Mouse (Mus musculus) heart, postnatal 10 days (tissue): ENCODE measurements around the gene Thoc2. TPM values are rescaled to one million over a fixed set of nuclear protein-coding genes. Genes with fewer than 3 reads are reported as not detected.
"Not testable (repeated sequence)": the region's sequence is repeated elsewhere in the genome, so short reads cannot be mapped to it uniquely, and the experiment has no call there.

Experiments
- DNase-seq, 2 experiments: peaks; one replicate each; pipeline ENCODE4 v3.0.0; 2021
- intact Hi-C: fragments of 180-260 bp; cut with DNase I; formaldehyde crosslinking; loops from one replicate; pipeline ENCODE4 v1.15.1; 2025
- microRNA-seq, 2 experiments: library from miRNA; unstranded; fragments of <30 nt; microRNA quantifications; one replicate each; pipeline ENCODE4 v1.2.0; 2022
- total RNA-seq, 2 experiments: library from RNA; stranded (reverse); gene quantifications; 2 replicates each; pipeline ENCODE4 v1.2.3; 2021

Thoc2 gene
- total RNA-seq, result 10 to 100 TPM; 35.1 to 39.9 TPM

- no peak for DNase-seq
Observed at GRCm38 (mm10) chrX:41920574-41920973, at the start of gene Thoc2. Gene Thoc2, minus strand, starts transcription at chrX:41920674.

DNA sequence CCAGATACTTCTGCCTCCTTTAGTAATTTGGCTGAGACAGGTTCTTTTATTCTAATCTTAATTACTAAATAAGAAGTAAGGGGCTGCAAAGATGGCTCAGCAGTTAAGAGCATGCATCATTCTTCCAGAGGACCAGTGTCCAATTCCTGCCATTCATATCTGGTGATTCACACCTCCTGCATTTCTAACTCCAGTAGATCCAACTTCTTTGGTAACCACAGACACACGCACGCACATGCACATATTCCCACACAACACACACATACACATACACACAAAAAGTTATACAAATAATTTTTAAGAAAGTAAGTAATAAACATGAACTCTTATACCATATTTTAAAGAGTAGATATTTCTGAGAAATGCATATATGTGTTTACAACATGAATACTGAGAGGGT is 49.6 kb upstream of the Thoc2 start:
- no peak for DNase-seq
- intact Hi-C loops, result no loop called here

More at GRCm38 (mm10) chrX:41920574-41920973, at the start of gene Thoc2:
- intact Hi-C loops, result no loop called here

DNA sequence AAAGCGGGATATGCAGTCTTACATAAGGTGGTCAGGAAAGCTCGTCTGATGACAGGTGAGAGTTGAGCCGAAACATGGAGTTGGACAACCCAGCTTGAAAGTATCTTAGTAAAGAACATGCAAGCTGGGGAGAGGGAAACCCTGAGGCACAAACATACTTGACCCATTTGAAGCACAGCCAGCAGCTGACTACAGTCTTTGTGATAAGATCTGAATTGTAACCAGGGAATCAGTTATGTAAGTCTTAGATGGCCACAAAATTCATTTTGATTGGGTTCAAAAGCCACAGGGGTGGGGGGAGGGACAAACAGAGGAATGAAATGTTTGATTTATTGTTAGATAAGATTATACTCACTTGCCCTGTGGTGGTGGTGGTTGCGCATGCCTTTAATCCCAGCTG is 48.9 kb upstream of the Thoc2 start:
- intact Hi-C loops, result no loop called here
- DNase-seq, result no peak

GRCm38 (mm10) chrX:41957161-41957560 is 36.7 kb upstream of the Thoc2 start:
- intact Hi-C loops, result no loop called here
- peak in 1 of 2 experiments; percentile 9 for DNase-seq

GRCm38 (mm10) chrX:41941840-41942239 is 21.4 kb upstream of the Thoc2 start:
- DNase-seq, result no peak
- intact Hi-C loops, result no loop called here

- DNase-seq, intact Hi-C loops: not testable (repeated sequence)
Observed at GRCm38 (mm10) chrX:41931821-41932220, 11.3 kb upstream of the Thoc2 start.

DNA sequence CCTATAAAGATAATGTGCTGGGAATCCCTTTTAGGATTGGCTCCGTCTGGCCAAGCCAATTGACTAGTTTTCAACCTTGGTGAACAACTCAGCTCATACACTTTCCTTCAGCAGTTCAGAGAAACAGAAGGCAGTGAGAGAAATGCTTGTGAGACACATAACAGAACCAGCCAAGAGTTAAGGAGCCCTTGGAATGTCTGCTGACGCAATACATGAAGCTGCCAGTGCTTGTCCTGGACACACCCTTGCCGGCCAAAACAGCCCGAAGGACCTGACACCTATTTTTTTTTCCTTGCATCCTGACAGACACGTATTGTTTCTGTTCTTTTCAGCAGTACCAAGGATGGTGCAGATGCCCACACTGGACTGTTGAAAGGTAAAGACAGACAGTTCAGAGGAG is 4.2 kb upstream of the Thoc2 start:
- intact Hi-C loops, result no loop called here
- DNase-seq, result peak in 1 of 2 experiments; percentile 3

GRCm38 (mm10) chrX:41912061-41912401 is 8.4 kb downstream of the Thoc2 start:
- no peak for DNase-seq
- intact Hi-C loops, result no loop called here

- intact Hi-C loops, result no loop called here
- DNase-seq, result peak; percentile 89 to 90
Observed at GRCm38 (mm10) chrX:41911390-41912060, 8.9 kb downstream of the Thoc2 start.

DNA sequence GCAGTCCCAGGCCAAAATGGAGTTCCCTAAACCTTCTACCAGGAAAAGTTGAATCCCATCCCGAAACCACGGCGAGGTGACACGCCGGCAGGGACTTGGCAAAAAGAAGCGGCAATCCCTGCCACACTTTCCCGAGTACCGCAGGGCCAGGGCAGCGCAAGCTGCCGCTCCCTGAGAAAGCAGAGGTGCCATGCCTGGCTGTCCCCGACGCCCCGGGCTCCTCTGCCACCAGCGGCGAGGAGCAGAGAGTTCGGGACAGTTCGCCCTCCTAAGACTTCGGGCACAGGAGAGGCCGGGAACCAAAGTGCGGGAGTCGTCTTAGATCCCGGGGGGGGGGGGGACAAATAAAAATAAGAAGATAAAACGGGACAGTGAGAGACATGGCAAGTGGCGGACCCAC is 9.5 kb downstream of the Thoc2 start:
- DNase-seq, result peak; percentile 13 to 37
- intact Hi-C loops, result no loop called here

DNA sequence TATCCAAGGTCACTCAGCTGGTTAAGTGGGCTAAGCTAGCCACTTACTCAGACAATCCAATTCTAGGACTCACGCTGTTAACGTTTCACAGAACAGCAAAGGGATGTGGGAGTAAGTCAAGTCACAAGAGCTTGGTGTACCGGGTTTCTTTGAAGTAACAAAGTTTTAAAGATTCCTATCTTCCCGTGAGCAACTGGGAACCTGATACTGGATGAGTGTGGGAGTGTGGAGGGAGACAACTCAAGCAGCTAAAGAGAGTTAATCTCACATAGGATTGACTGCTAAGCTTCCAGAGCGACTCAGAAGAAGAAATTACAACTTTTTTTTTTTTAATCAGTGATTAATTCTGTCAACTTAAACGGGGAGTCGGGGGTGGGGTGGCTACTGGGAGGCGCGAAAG is 10.0 kb downstream of the Thoc2 start:
- no peak for DNase-seq
- intact Hi-C loops, result no loop called here

DNA sequence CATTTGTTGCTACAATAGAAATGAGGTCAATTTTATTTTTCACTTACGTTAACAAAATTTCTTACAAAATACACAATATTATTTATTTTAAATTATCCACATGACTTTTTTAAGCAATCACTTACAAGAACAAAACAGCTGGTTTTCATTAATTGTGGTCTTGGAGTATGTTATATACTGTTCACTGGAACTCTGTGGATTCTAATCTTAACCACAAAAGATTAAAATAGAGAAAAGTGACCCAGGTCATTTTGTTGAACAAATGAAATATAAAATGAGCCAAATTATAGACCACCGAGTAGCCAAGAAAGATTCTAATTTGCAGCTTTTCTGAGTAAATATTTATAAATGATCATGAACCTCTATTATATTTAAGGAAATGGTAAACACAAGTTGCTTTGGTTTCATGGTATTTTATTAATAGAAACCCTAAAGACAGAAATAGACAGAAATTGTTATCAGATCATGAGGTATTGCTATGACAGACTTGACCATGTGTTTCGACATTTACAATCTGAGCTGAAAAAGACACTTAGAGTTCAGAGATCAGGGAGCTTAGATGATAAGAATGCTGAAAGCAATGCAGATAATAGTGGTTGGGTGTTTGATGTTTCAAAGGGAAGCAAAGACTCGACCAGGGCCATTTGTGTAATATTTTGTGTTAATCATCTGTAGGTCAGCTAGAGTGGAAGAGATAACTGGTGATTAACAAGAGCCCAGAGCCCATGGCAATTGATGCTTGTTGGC is 35.5 kb downstream of the Thoc2 start:
- intact Hi-C loops, result no loop called here
- DNase-seq, result no peak

- intact Hi-C loops, result no loop called here
- DNase-seq, result no peak
Observed at GRCm38 (mm10) chrX:41876581-41876980, 43.9 kb downstream of the Thoc2 start.

- intact Hi-C loops, result no loop called here
- no peak for DNase-seq
Observed at GRCm38 (mm10) chrX:41837823-41838222, 82.7 kb downstream of the Thoc2 start.

DNA sequence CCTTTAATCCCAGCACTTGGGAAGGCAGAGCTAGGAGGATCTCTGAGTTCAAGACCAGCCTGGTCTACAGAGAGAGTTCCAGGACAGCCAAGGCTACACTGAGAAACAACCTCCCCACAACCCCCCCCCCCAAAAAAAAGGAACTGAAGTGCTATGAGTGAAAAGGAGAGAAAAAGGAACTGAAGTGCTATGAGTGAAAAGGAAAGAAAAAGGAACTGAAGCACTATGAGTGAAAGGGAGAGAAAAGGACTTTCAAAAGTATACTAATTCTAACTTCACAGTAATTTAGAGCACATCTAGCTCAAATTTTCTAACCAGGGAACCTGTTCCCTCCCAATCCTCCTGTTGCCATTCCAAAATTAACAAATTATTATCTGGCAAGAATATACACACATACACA is 114.9 kb downstream of the Thoc2 start:
- no peak for DNase-seq
- intact Hi-C loops, result no loop called here

DNA sequence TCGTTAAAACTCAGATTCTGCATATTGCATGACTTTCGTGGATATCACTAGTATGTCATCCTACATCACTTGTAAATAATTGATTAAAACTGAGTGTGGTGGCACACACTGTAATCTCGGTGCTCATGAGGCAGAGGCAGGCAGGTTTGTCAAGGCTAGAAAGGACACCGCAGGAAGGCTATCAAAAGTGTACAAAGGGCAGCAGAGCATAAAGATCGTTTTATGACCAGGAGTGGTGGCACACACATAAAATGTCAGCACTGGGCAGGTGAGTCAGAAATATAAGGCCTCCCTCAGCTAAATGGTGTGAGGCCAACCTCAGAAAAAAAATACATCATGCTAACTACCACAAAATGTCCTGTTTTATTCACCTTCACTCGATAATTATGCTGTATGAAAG is 127.2 kb downstream of the Thoc2 start:
- DNase-seq, result no peak
- intact Hi-C loops, result no loop called here

Small RNA genes within 50 kb of the gene (microRNA-seq; reads per million reads assigned to microRNA genes)
- gene Gm44490, result 0 reads per million in 2 experiments

Other genes starting within 250 kb of the Thoc2 start
- 10 to 100 TPM; 48.0 to 48.2 TPM for gene Xiap, start 139.0 kb upstream of the Thoc2 start, total RNA-seq
- gene Stag2, start 228.6 kb upstream of the Thoc2 start, total RNA-seq, result 10 to 100 TPM; 64.2 to 73.6 TPM